Mouse (Mus musculus): Measurements from ENCODE around the gene Gm6793. TPM values are rescaled to one million over a fixed set of nuclear protein-coding genes. Genes with fewer than 3 reads are reported as not detected.
A peak's percentile ranks its signal among the peaks of the same experiment; 100 is the strongest.

The Gm6793 gene
- total RNA-seq (2021): under 1 TPM in 1 of 2 experiments, not detected in 1; 0.30 TPM
- long read RNA-seq, experiment 1: 0 reads
- long read RNA-seq, experiment 2: 0 reads

GRCm38 (mm10) chr8:112014936-112015335 is at the start of gene Gm6793:
TSS of gene Gm6793 (minus strand) at chr8:112015036.
- no peak for DNase-seq (ENCODE audit: low spot score in 2 of 2)

- DNase-seq (ENCODE audit: low spot score in 2 of 2): peak in 1 of 2 experiments; percentile 77
Measured at GRCm38 (mm10) chr8:112061372-112061771, 46.5 kb upstream of the Gm6793 start.

- no peak for DNase-seq (ENCODE audit: low spot score in 2 of 2)
Measured at GRCm38 (mm10) chr8:112054456-112054855, 39.6 kb upstream of the Gm6793 start.

GRCm38 (mm10) chr8:112051537-112051936 is 36.7 kb upstream of the Gm6793 start:
- no peak for DNase-seq (ENCODE audit: low spot score in 2 of 2)

- DNase-seq (ENCODE audit: low spot score in 2 of 2): no peak
Measured at GRCm38 (mm10) chr8:112049984-112050383, 35.1 kb upstream of the Gm6793 start.

GRCm38 (mm10) chr8:112048293-112048692 is 33.5 kb upstream of the Gm6793 start:
- no peak for DNase-seq (ENCODE audit: low spot score in 2 of 2)

GRCm38 (mm10) chr8:112045896-112046295 is 31.1 kb upstream of the Gm6793 start:
- peak; percentile 87 to 93 for DNase-seq (ENCODE audit: low spot score in 2 of 2)

- DNase-seq (ENCODE audit: low spot score in 2 of 2): no peak
Measured at GRCm38 (mm10) chr8:112045182-112045581, 30.3 kb upstream of the Gm6793 start.

GRCm38 (mm10) chr8:112037521-112037920 is 22.7 kb upstream of the Gm6793 start:
- DNase-seq (ENCODE audit: low spot score in 2 of 2): no peak

- DNase-seq (ENCODE audit: low spot score in 2 of 2): peak; percentile 16 to 27
Measured at GRCm38 (mm10) chr8:112034603-112035002, 19.8 kb upstream of the Gm6793 start.

GRCm38 (mm10) chr8:112033071-112033470 is 18.2 kb upstream of the Gm6793 start:
- DNase-seq (ENCODE audit: low spot score in 2 of 2): no peak

GRCm38 (mm10) chr8:112030663-112031062 is 15.8 kb upstream of the Gm6793 start:
- DNase-seq (ENCODE audit: low spot score in 2 of 2): no peak

- no peak for DNase-seq (ENCODE audit: low spot score in 2 of 2)
Measured at GRCm38 (mm10) chr8:112029455-112029854, 14.6 kb upstream of the Gm6793 start.

GRCm38 (mm10) chr8:112011816-112012242 is 3.0 kb downstream of the Gm6793 start:
- no peak for DNase-seq (ENCODE audit: low spot score in 2 of 2)

GRCm38 (mm10) chr8:112010997-112011815 is 3.6 kb downstream of the Gm6793 start, which contains the start of the genes Kars and Terf2ip:
TSS of gene Kars (minus strand) at chr8:112011323.
TSS of gene Terf2ip (plus strand) at chr8:112011398.
- peak; percentile 90 to 94 for DNase-seq (ENCODE audit: low spot score in 2 of 2)

- DNase-seq (ENCODE audit: low spot score in 2 of 2): no peak
Measured at GRCm38 (mm10) chr8:112009558-112009957, 5.3 kb downstream of the Gm6793 start.

GRCm38 (mm10) chr8:112007669-112008068 is 7.2 kb downstream of the Gm6793 start:
- no peak for DNase-seq (ENCODE audit: low spot score in 2 of 2)

GRCm38 (mm10) chr8:112005601-112006000 is 9.2 kb downstream of the Gm6793 start:
- peak in 1 of 2 experiments; percentile 43 for DNase-seq (ENCODE audit: low spot score in 2 of 2)

GRCm38 (mm10) chr8:112004754-112005153 is 10.1 kb downstream of the Gm6793 start:
- DNase-seq (ENCODE audit: low spot score in 2 of 2): no peak

GRCm38 (mm10) chr8:111992703-111993039 is 22.2 kb downstream of the Gm6793 start:
- no peak for DNase-seq (ENCODE audit: low spot score in 2 of 2)

- peak; percentile 64 to 92 for DNase-seq (ENCODE audit: low spot score in 2 of 2)
Measured at GRCm38 (mm10) chr8:111992013-111992702, 22.7 kb downstream of the Gm6793 start, which contains the start of gene Adat1. TSS of gene Adat1 (minus strand) at chr8:111992302.

- no peak for DNase-seq (ENCODE audit: low spot score in 2 of 2)
Measured at GRCm38 (mm10) chr8:111991278-111991677, 23.6 kb downstream of the Gm6793 start.

All from layer of hippocampus, postnatal 14 days (tissue).